Mouse (Mus musculus) neural tube, embryonic 11.5 days (tissue): ENCODE measurements around the gene Slc38a10. TPM values are rescaled to one million over a fixed set of nuclear protein-coding genes. Genes with fewer than 3 reads are reported as not detected.

Experiments
- ATAC-seq: fragments of 200-750 bp; cut with Nextera tagmentation; 2 replicates; pipeline ENCODE4 v1.8.0; 2017; ENCODE audit warnings: moderate number of reproducible peaks, mild to moderate bottlenecking, moderate TSS enrichment, moderate library complexity; ENCODE audit not compliant: insufficient read depth, low FRiP score, low TSS enrichment
- DNase-seq: peaks from one replicate; pipeline ENCODE4 v3.0.0-alpha.2; 2015; ENCODE audit warnings: low spot score
- H3K27ac ChIP-seq: fragments of 300-500 bp; sonication (generic); 2 replicates; pipeline ENCODE4 v1.5.1; 2014; ENCODE audit warnings: low read depth, mild to moderate bottlenecking, low read length
- H3K27me3 ChIP-seq: fragments of 300-500 bp; sonication (generic); 2 replicates; pipeline ENCODE4 v1.6.1; 2014; ENCODE audit warnings: mild to moderate bottlenecking, low read length, mixed read lengths; ENCODE audit not compliant: control insufficient read depth, insufficient read depth
- H3K36me3 ChIP-seq: fragments of 300-500 bp; sonication (generic); 2 replicates; pipeline ENCODE4 v1.6.1; 2014; ENCODE audit warnings: mild to moderate bottlenecking, low read length, moderate library complexity, mixed read lengths; ENCODE audit not compliant: control insufficient read depth, insufficient read depth
- H3K4me1 ChIP-seq: fragments of 300-500 bp; sonication (generic); 2 replicates; pipeline ENCODE4 v1.6.1; 2014; ENCODE audit warnings: low read length, mixed read lengths; ENCODE audit not compliant: control insufficient read depth, insufficient read depth
- H3K4me2 ChIP-seq: fragments of 300-500 bp; sonication (generic); 2 replicates; pipeline ENCODE4 v1.6.1; 2014; ENCODE audit warnings: low read depth, mild to moderate bottlenecking, moderate library complexity
- H3K4me3 ChIP-seq: fragments of 300-500 bp; sonication (generic); 2 replicates; pipeline ENCODE4 v1.5.1; 2014; ENCODE audit warnings: low read depth, low read length
- H3K9ac ChIP-seq: fragments of 300-500 bp; sonication (generic); 2 replicates; pipeline ENCODE4 v1.6.1; 2014; ENCODE audit warnings: mild to moderate bottlenecking, low read length
- H3K9me3 ChIP-seq: fragments of 300-500 bp; sonication (generic); 2 replicates; pipeline ENCODE4 v1.6.1; 2016; ENCODE audit warnings: low read length; ENCODE audit not compliant: control insufficient read depth
- WGBS: fragments of 180-500 bp; shearing (Covaris S2); extraction: QIAGEN DNeasy Blood & Tissue Kit; methylation state at CpG from one replicate; pipeline ENCODE4 v1.1.7; 2014; 5-methylcytosine and 5-hydroxymethylcytosine counted together
- polyA plus RNA-seq: library from polyadenylated mRNA; unstranded; fragments of >200 nt; fragmentation: Nextera tagmentation; extraction: Ambion mirVana; gene quantifications from 2 replicates; pipeline ENCODE4 v1.2.1, GENCODE M21; 2014

The Slc38a10 gene
- polyA plus RNA-seq, result 74.2 and 79.1 TPM in 2 replicates

- Histone ChIP-seq H3K4me3 (peak within 1 kb of the TSS; percentile 73), H3K4me1 (peaks cover 7% of the 10 kb centered on the region), H3K27ac (peak within 1 kb of the TSS; percentile 28), H3K36me3 (no peaks in the 10 kb centered on the region), H3K9ac (peak within 1 kb of the TSS; percentile 85), H3K9me3 (no peaks in the 10 kb centered on the region), H3K27me3 (no peaks in the 10 kb centered on the region), H3K4me2 (peak within 1 kb of the TSS; percentile 79)
- ATAC-seq (peak; percentile 98), DNase-seq (peak; percentile 100)
- WGBS, result under 1% methylated on average over 28 of the region's 28 CpGs
Measured at GRCm38 (mm10) chr11:120151113-120151494, at the start of gene Slc38a10. TSS of gene Slc38a10 (minus strand) at chr11:120151346.

- 76% methylated on average over 6 of the region's 6 CpGs for WGBS
- Histone ChIP-seq H3K4me1 (no peaks in the 10 kb centered on the region), H3K27ac (no peak overlapping the region), H3K27me3 (no peaks in the 10 kb centered on the region), H3K36me3 (no peaks in the 10 kb centered on the region), H3K9ac (no peak overlapping the region), H3K4me3 (no peak overlapping the region), H3K4me2 (no peak overlapping the region), H3K9me3 (no peaks in the 10 kb centered on the region)
- ATAC-seq (no peak), DNase-seq (no peak)
Measured at GRCm38 (mm10) chr11:120200621-120201020, 49.5 kb upstream of the Slc38a10 start.

- Histone ChIP-seq H3K4me3 (no peak overlapping the region; the same call in 1 of the 2 replicates), H3K27me3 (no peaks in the 10 kb centered on the region), H3K4me2 (no peak overlapping the region), H3K27ac (no peak overlapping the region), H3K9me3 (no peaks in the 10 kb centered on the region), H3K36me3 (no peaks in the 10 kb centered on the region), H3K9ac (no peak overlapping the region), H3K4me1 (no peaks in the 10 kb centered on the region)
- 73% methylated on average over 7 of the region's 7 CpGs for WGBS
- DNase-seq (no peak), ATAC-seq (no peak)
Measured at GRCm38 (mm10) chr11:120199766-120200165, 48.6 kb upstream of the Slc38a10 start.

DNA sequence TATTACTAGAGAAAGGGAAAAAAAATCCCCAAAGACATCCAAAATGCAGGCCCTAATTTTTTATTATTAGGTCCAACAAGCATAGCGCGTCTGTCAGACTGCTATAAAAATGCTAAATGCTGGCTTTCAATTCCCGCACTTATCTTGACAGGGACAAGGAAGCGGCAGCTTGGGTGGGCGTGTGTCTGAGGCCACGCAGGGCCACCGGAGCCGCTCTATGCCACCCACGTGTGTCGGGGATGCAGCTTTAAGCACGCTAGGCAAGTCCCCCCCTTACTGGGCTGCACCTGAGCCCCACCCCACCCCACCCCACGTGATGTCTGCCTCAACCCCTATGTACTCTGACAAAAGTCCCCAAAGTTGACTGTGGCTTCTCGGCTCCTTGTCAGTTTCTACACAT, 47.7 kb upstream of the Slc38a10 start:
- Histone ChIP-seq H3K9me3 (no peaks in the 10 kb centered on the region), H3K36me3 (no peaks in the 10 kb centered on the region), H3K27ac (no peak overlapping the region), H3K4me1 (no peaks in the 10 kb centered on the region), H3K4me2 (no peak overlapping the region), H3K9ac (no peak overlapping the region), H3K27me3 (no peaks in the 10 kb centered on the region), H3K4me3 (no peak overlapping the region)
- 39% methylated on average over 13 of the region's 13 CpGs for WGBS
- DNase-seq, result no peak
- no peak for ATAC-seq

GRCm38 (mm10) chr11:120190526-120191412, 39.6 kb upstream of the Slc38a10 start:
- no peaks in the 10 kb centered on the region for H3K9me3 ChIP-seq
- no peaks in the 10 kb centered on the region for H3K36me3 ChIP-seq
- 31% methylated on average over 14 of the region's 14 CpGs for WGBS
- DNase-seq (no peak), ATAC-seq (no peak)
- peak overlapping the region; percentile 99; the same call in 1 of the 2 replicates for H3K27ac ChIP-seq
- peak overlapping the region; percentile 99 for H3K4me2 ChIP-seq
- H3K9ac ChIP-seq, result peak overlapping the region; percentile 44
- H3K27me3 ChIP-seq, result no peaks in the 10 kb centered on the region
- peaks cover 5% of the 10 kb centered on the region for H3K4me1 ChIP-seq
- H3K4me3 ChIP-seq, result peak overlapping the region; percentile 82

GRCm38 (mm10) chr11:120189459-120190312, 38.5 kb upstream of the Slc38a10 start:
- H3K4me3 ChIP-seq, result peak overlapping the region; percentile 82
- H3K27me3 ChIP-seq, result no peaks in the 10 kb centered on the region
- DNase-seq, result peak; percentile 99
- peak overlapping the region; percentile 99 for H3K27ac ChIP-seq
- peak overlapping the region; percentile 99 for H3K4me2 ChIP-seq
- peak overlapping the region; percentile 99 for H3K9ac ChIP-seq
- no peaks in the 10 kb centered on the region for H3K36me3 ChIP-seq
- ATAC-seq, result peak; percentile 82
- peaks cover 15% of the 10 kb centered on the region for H3K4me1 ChIP-seq
- WGBS, result under 1% methylated on average over 64 of the region's 68 CpGs
- no peaks in the 10 kb centered on the region for H3K9me3 ChIP-seq

GRCm38 (mm10) chr11:120188481-120189441, 37.6 kb upstream of the Slc38a10 start:
- Histone ChIP-seq H3K27me3 (no peaks in the 10 kb centered on the region), H3K4me2 (peak overlapping the region; percentile 99), H3K27ac (peak overlapping the region; percentile 99), H3K9ac (peak overlapping the region; percentile 99), H3K4me1 (peaks cover 25% of the 10 kb centered on the region), H3K4me3 (peak overlapping the region; percentile 82), H3K9me3 (no peaks in the 10 kb centered on the region), H3K36me3 (no peaks in the 10 kb centered on the region)
- peak; percentile 74 for DNase-seq
- WGBS, result under 1% methylated on average over 41 of the region's 41 CpGs
- ATAC-seq, result no peak

DNA sequence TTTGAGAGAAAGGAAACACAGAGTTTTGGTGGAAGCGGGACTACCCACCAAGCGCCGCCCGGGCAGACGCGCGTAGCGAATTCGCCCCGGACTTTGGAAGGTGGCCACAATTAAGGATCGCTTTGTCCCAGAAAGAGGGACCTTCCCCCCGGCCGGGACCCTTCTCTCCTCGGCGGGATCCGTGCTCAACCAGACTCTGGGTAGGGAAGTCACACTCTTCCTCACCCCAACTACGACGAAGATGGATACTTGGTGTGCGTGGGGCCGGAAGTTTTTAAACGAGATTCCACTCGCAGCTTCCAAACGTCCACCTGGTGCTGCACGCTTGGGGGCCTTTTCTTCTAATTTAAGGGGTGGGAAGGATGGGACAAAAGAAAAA, 36.9 kb upstream of the Slc38a10 start:
- H3K27me3 ChIP-seq, result no peaks in the 10 kb centered on the region
- H3K4me3 ChIP-seq, result peak overlapping the region; percentile 82
- ATAC-seq, result no peak
- peaks cover 31% of the 10 kb centered on the region for H3K4me1 ChIP-seq
- H3K4me2 ChIP-seq, result peak overlapping the region; percentile 99
- WGBS, result under 1% methylated on average over 24 of the region's 24 CpGs
- peak overlapping the region; percentile 99 for H3K9ac ChIP-seq
- H3K9me3 ChIP-seq, result no peaks in the 10 kb centered on the region
- H3K36me3 ChIP-seq, result no peaks in the 10 kb centered on the region
- DNase-seq, result peak; percentile 59
- H3K27ac ChIP-seq, result peak overlapping the region; percentile 99
